Mouse (Mus musculus): Measurements from ENCODE around the gene Cdc6. TPM values are rescaled to one million over a fixed set of nuclear protein-coding genes. Genes with fewer than 3 reads are reported as not detected.

Cdc6 gene
- polyA plus RNA-seq, 1 experiment from 2014 or later: 12.3 TPM

- H3K9ac ChIP-seq (ENCODE audit: low read depth, low read length): no peak overlapping the region
- no peak for ATAC-seq (replicated peaks; ENCODE audit: low FRiP score, low read depth)
- peaks cover 46% of the 10 kb centered on the region for H3K4me1 ChIP-seq (replicated peaks; ENCODE audit: insufficient read depth, low read length)
- H3K36me3 ChIP-seq (ENCODE audit: insufficient read depth, low read length): peaks cover 53% of the 10 kb centered on the region
- H3K27ac ChIP-seq: peak overlapping the region; percentile 40; the same call in 1 of the 2 replicates
- H3K4me3 ChIP-seq (replicated peaks; ENCODE audit: low read depth, low read length): no peak overlapping the region
- no peak overlapping the region; the same call in 1 of the 2 replicates for H3K4me2 ChIP-seq (ENCODE audit: low read length)
- DNase-seq (ENCODE audit: low spot score): no peak
- no peaks in the 10 kb centered on the region for H3K27me3 ChIP-seq (ENCODE audit: insufficient read depth, low read length)
- H3K9me3 ChIP-seq (replicated peaks; ENCODE audit: low read length): no peaks in the 10 kb centered on the region
- no peak for TF ChIP-seq CTCF (IDR thresholded peaks at IDR 0.05; ENCODE audit: low read depth)
- WGBS: 29% methylated on average over 17 of the region's 17 CpGs
These were observed 61.9 kb downstream of the Cdc6 start for GRCm38 (mm10) chr11:98969496-98969927.

- H3K9me3 ChIP-seq (replicated peaks; ENCODE audit: low read length): no peaks in the 10 kb centered on the region
- TF ChIP-seq CTCF (IDR thresholded peaks at IDR 0.05; ENCODE audit: low read depth): no peak
- ATAC-seq (replicated peaks; ENCODE audit: low FRiP score, low read depth) (no peak), DNase-seq (ENCODE audit: low spot score) (no peak)
- H3K36me3 ChIP-seq (ENCODE audit: insufficient read depth, low read length): peaks cover 53% of the 10 kb centered on the region
- H3K9ac ChIP-seq (ENCODE audit: low read depth, low read length): no peak overlapping the region
- no peak overlapping the region for H3K4me2 ChIP-seq (ENCODE audit: low read length)
- no peak overlapping the region for H3K4me3 ChIP-seq (replicated peaks; ENCODE audit: low read depth, low read length)
- 61% methylated on average over 29 of the region's 29 CpGs for WGBS
- H3K4me1 ChIP-seq (replicated peaks; ENCODE audit: insufficient read depth, low read length): peaks cover 38% of the 10 kb centered on the region
- H3K27ac ChIP-seq: peak overlapping the region; percentile 40; the same call in 1 of the 2 replicates
- H3K27me3 ChIP-seq (ENCODE audit: insufficient read depth, low read length): no peaks in the 10 kb centered on the region
These were observed 62.8 kb downstream of the Cdc6 start for GRCm38 (mm10) chr11:98970191-98970925.

GRCm38 (mm10) chr11:98971316-98972031, 63.9 kb downstream of the Cdc6 start:
- no peaks in the 10 kb centered on the region for H3K9me3 ChIP-seq (replicated peaks; ENCODE audit: low read length)
- DNase-seq (ENCODE audit: low spot score) (no peak), ATAC-seq (replicated peaks; ENCODE audit: low FRiP score, low read depth) (no peak)
- peaks cover 28% of the 10 kb centered on the region for H3K4me1 ChIP-seq (replicated peaks; ENCODE audit: insufficient read depth, low read length)
- peaks cover 53% of the 10 kb centered on the region for H3K36me3 ChIP-seq (ENCODE audit: insufficient read depth, low read length)
- no peak overlapping the region for H3K4me2 ChIP-seq (ENCODE audit: low read length)
- H3K27me3 ChIP-seq (ENCODE audit: insufficient read depth, low read length): no peaks in the 10 kb centered on the region
- H3K9ac ChIP-seq (ENCODE audit: low read depth, low read length): no peak overlapping the region
- no peak for TF ChIP-seq CTCF (IDR thresholded peaks at IDR 0.05; ENCODE audit: low read depth)
- H3K27ac ChIP-seq: no peak overlapping the region
- WGBS: 67% methylated on average over 23 of the region's 23 CpGs
- H3K4me3 ChIP-seq (replicated peaks; ENCODE audit: low read depth, low read length): no peak overlapping the region

- Histone ChIP-seq H3K36me3 (ENCODE audit: insufficient read depth, low read length) (peaks cover 47% of the 10 kb centered on the region), H3K27ac (no peak overlapping the region), H3K9me3 (replicated peaks; ENCODE audit: low read length) (no peaks in the 10 kb centered on the region), H3K9ac (ENCODE audit: low read depth, low read length) (no peak overlapping the region), H3K27me3 (ENCODE audit: insufficient read depth, low read length) (no peaks in the 10 kb centered on the region), H3K4me1 (replicated peaks; ENCODE audit: insufficient read depth, low read length) (peaks cover 21% of the 10 kb centered on the region), H3K4me2 (ENCODE audit: low read length) (no peak overlapping the region), H3K4me3 (replicated peaks; ENCODE audit: low read depth, low read length) (no peak overlapping the region)
- 53% methylated on average over 9 of the region's 9 CpGs for WGBS
- peak; percentile 83 for DNase-seq (ENCODE audit: low spot score)
- peak; percentile 33 for ATAC-seq (replicated peaks; ENCODE audit: low FRiP score, low read depth)
- peak; percentile 93 for TF ChIP-seq CTCF (IDR thresholded peaks at IDR 0.05; ENCODE audit: low read depth)
These were observed 64.6 kb downstream of the Cdc6 start for GRCm38 (mm10) chr11:98972215-98972614.

- Histone ChIP-seq H3K36me3 (ENCODE audit: insufficient read depth, low read length) (peaks cover 40% of the 10 kb centered on the region), H3K4me1 (replicated peaks; ENCODE audit: insufficient read depth, low read length) (peaks cover 17% of the 10 kb centered on the region), H3K27me3 (ENCODE audit: insufficient read depth, low read length) (no peaks in the 10 kb centered on the region), H3K9me3 (replicated peaks; ENCODE audit: low read length) (no peaks in the 10 kb centered on the region), H3K27ac (no peak overlapping the region), H3K9ac (ENCODE audit: low read depth, low read length) (no peak overlapping the region), H3K4me3 (replicated peaks; ENCODE audit: low read depth, low read length) (no peak overlapping the region), H3K4me2 (ENCODE audit: low read length) (no peak overlapping the region)
- DNase-seq (ENCODE audit: low spot score) (no peak), ATAC-seq (replicated peaks; ENCODE audit: low FRiP score, low read depth) (no peak)
- WGBS: 87% methylated on average over 9 of the region's 9 CpGs
- no peak for TF ChIP-seq CTCF (IDR thresholded peaks at IDR 0.05; ENCODE audit: low read depth)
These were observed 65.3 kb downstream of the Cdc6 start for GRCm38 (mm10) chr11:98972801-98973360.

Other genes with a start within 250 kb of the Cdc6 start
- gene Gsdma, start 243.4 kb upstream of the Cdc6 start, polyA plus RNA-seq (2015; fragmentation: Nextera tagmentation; extraction: Ambion mirVana): 0.21 TPM in 1 of 2 replicates, not detected in the other
- 234 and 259 TPM in 2 replicates for gene Psmd3, start 225.2 kb upstream of the Cdc6 start, polyA plus RNA-seq (2015; fragmentation: Nextera tagmentation; extraction: Ambion mirVana)
- gene Csf3, start 206.5 kb upstream of the Cdc6 start, polyA plus RNA-seq (2015; fragmentation: Nextera tagmentation; extraction: Ambion mirVana): 0.13 and 0.19 TPM in 2 replicates
- gene Med24, start 178.4 kb upstream of the Cdc6 start, polyA plus RNA-seq (2015; fragmentation: Nextera tagmentation; extraction: Ambion mirVana): 38.3 and 41.2 TPM in 2 replicates
- gene Thra, start 167.2 kb upstream of the Cdc6 start, polyA plus RNA-seq (2015; fragmentation: Nextera tagmentation; extraction: Ambion mirVana): 26.1 TPM in 2 replicates
- 3.1 and 3.5 TPM in 2 replicates for gene Nr1d1, start 132.5 kb upstream of the Cdc6 start, polyA plus RNA-seq (2015; fragmentation: Nextera tagmentation; extraction: Ambion mirVana)
- gene Msl1, start 112.3 kb upstream of the Cdc6 start, polyA plus RNA-seq (2015; fragmentation: Nextera tagmentation; extraction: Ambion mirVana): 17.8 and 19.3 TPM in 2 replicates
- gene Casc3, start 102.9 kb upstream of the Cdc6 start, polyA plus RNA-seq (2015; fragmentation: Nextera tagmentation; extraction: Ambion mirVana): 24.6 and 25.7 TPM in 2 replicates
- gene Rapgefl1, start 71.0 kb upstream of the Cdc6 start, polyA plus RNA-seq (2015; fragmentation: Nextera tagmentation; extraction: Ambion mirVana): 0.77 and 1.0 TPM in 2 replicates
- 3.4 and 3.5 TPM in 2 replicates for gene Wipf2, start 44.2 kb upstream of the Cdc6 start, polyA plus RNA-seq (2015; fragmentation: Nextera tagmentation; extraction: Ambion mirVana)
- 25.7 and 26.3 TPM in 2 replicates for gene Rara, start 20.0 kb downstream of the Cdc6 start, polyA plus RNA-seq (2015; fragmentation: Nextera tagmentation; extraction: Ambion mirVana)
- gene Gjd3, start 75.2 kb downstream of the Cdc6 start, polyA plus RNA-seq (2015; fragmentation: Nextera tagmentation; extraction: Ambion mirVana): 1.1 and 1.6 TPM in 2 replicates
- 70.5 and 85.9 TPM in 2 replicates for gene Top2a, start 116.4 kb downstream of the Cdc6 start, polyA plus RNA-seq (2015; fragmentation: Nextera tagmentation; extraction: Ambion mirVana)
- gene Igfbp4, start 133.4 kb downstream of the Cdc6 start, polyA plus RNA-seq (2015; fragmentation: Nextera tagmentation; extraction: Ambion mirVana): 584 and 616 TPM in 2 replicates
- gene Tns4, start 181.5 kb downstream of the Cdc6 start, polyA plus RNA-seq (2015; fragmentation: Nextera tagmentation; extraction: Ambion mirVana): 0.13 and 0.16 TPM in 2 replicates
- 0.08 and 0.19 TPM in 2 replicates for gene Ccr7, start 247.3 kb downstream of the Cdc6 start, polyA plus RNA-seq (2015; fragmentation: Nextera tagmentation; extraction: Ambion mirVana)